Mouse (Mus musculus) forebrain, embryonic 11.5 days (tissue): ENCODE measurements around the gene Slc30a4. TPM values are rescaled to one million over a fixed set of nuclear protein-coding genes. Genes with fewer than 3 reads are reported as not detected.

ENCODE experiments used
- ATAC-seq: fragments of 200-750 bp; cut with Nextera tagmentation; replicated peaks from 2 replicates; pipeline ENCODE4 v1.8.0; 2017; ENCODE audit warnings: moderate TSS enrichment; ENCODE audit not compliant: low FRiP score
- DNase-seq: peaks from one replicate; pipeline ENCODE4 v3.0.0-alpha.2; 2017; ENCODE audit warnings: low spot score
- H3K27ac ChIP-seq: fragments of 300-500 bp; sonication (generic); 2 replicates; pipeline ENCODE4 v1.5.1; 2014; ENCODE audit warnings: low read depth, low read length
- H3K27me3 ChIP-seq: fragments of 300-500 bp; sonication (generic); 2 replicates; pipeline ENCODE4 v1.6.1; 2014; ENCODE audit warnings: mild to moderate bottlenecking, low read length, mixed read lengths; ENCODE audit not compliant: control insufficient read depth, insufficient read depth
- H3K36me3 ChIP-seq: fragments of 300-500 bp; sonication (generic); 2 replicates; pipeline ENCODE4 v1.6.1; 2014; ENCODE audit warnings: mild to moderate bottlenecking, low read length, moderate library complexity, mixed read lengths; ENCODE audit not compliant: control insufficient read depth, insufficient read depth
- H3K4me1 ChIP-seq: fragments of 300-500 bp; sonication (generic); replicated peaks from 2 replicates; pipeline ENCODE4 v1.6.1; 2014; ENCODE audit warnings: low read length, mixed read lengths; ENCODE audit not compliant: control insufficient read depth, insufficient read depth
- H3K4me2 ChIP-seq: fragments of 300-500 bp; sonication (generic); 2 replicates; pipeline ENCODE4 v1.6.1; 2014; ENCODE audit warnings: low read depth, mild to moderate bottlenecking, low read length, moderate library complexity, mixed read lengths; ENCODE audit not compliant: severe bottlenecking
- H3K4me3 ChIP-seq: fragments of 300-500 bp; sonication (generic); 2 replicates; pipeline ENCODE4 v1.5.1; 2014; ENCODE audit warnings: low read depth, low read length
- H3K9ac ChIP-seq: fragments of 300-500 bp; sonication (generic); 2 replicates; pipeline ENCODE4 v1.6.1; 2014; ENCODE audit warnings: low read length
- H3K9me3 ChIP-seq: fragments of 300-500 bp; sonication (generic); 2 replicates; pipeline ENCODE4 v1.6.1; 2016; ENCODE audit warnings: low read length, mixed read lengths; ENCODE audit not compliant: control insufficient read depth
- WGBS: fragments of 180-500 bp; shearing (Covaris S2); extraction: QIAGEN DNeasy Blood & Tissue Kit; methylation state at CpG from one replicate; pipeline ENCODE4 v1.1.7; 2014; 5-methylcytosine and 5-hydroxymethylcytosine counted together
- polyA plus RNA-seq: library from polyadenylated mRNA; unstranded; fragments of >200 nt; fragmentation: Nextera tagmentation; extraction: Ambion mirVana; gene quantifications from 2 replicates; pipeline ENCODE4 v1.2.1, GENCODE M21; 2014

Gene Slc30a4
- polyA plus RNA-seq, 1 experiment from 2014 or later, result 6.8 TPM

- H3K4me3 ChIP-seq, result no peak overlapping the region
- no peak overlapping the region for H3K27ac ChIP-seq
- DNase-seq (peak; percentile 64), ATAC-seq (0 out of 2 replicates have a peak, but pooled peaks have one; percentile 30)
- no peaks in the 10 kb centered on the region for H3K4me1 ChIP-seq
- no peak overlapping the region for H3K4me2 ChIP-seq
- H3K27me3 ChIP-seq, result no peaks in the 10 kb centered on the region
- H3K9ac ChIP-seq, result no peak overlapping the region
- no peaks in the 10 kb centered on the region for H3K9me3 ChIP-seq
- 49% methylated on average over 12 of the region's 12 CpGs for WGBS
- H3K36me3 ChIP-seq, result no peaks in the 10 kb centered on the region
These were observed 36.2 kb downstream of the Slc30a4 start for GRCm38 (mm10) chr2:122665973-122666875.

- H3K9me3 ChIP-seq, result no peaks in the 10 kb centered on the region
- WGBS, result 59% methylated on average over 6 of the region's 6 CpGs
- no peaks in the 10 kb centered on the region for H3K36me3 ChIP-seq
- no peaks in the 10 kb centered on the region for H3K27me3 ChIP-seq
- no peak overlapping the region for H3K4me3 ChIP-seq
- H3K4me1 ChIP-seq, result no peaks in the 10 kb centered on the region
- H3K27ac ChIP-seq, result no peak overlapping the region
- 0 out of 2 replicates have a peak, but pooled peaks have one; percentile 44 for ATAC-seq
- H3K9ac ChIP-seq, result no peak overlapping the region
- no peak overlapping the region for H3K4me2 ChIP-seq
- DNase-seq, result no peak
These were observed 37.0 kb downstream of the Slc30a4 start for GRCm38 (mm10) chr2:122665253-122665972.

- Histone ChIP-seq H3K4me1 (no peaks in the 10 kb centered on the region), H3K4me2 (no peak overlapping the region), H3K27ac (no peak overlapping the region), H3K9ac (no peak overlapping the region), H3K36me3 (no peaks in the 10 kb centered on the region), H3K4me3 (no peak overlapping the region), H3K9me3 (no peaks in the 10 kb centered on the region), H3K27me3 (no peaks in the 10 kb centered on the region)
- ATAC-seq (no peak), DNase-seq (no peak)
- WGBS, result 84% methylated on average over 7 of the region's 7 CpGs
These were observed 42.6 kb downstream of the Slc30a4 start for GRCm38 (mm10) chr2:122659825-122660224.

GRCm38 (mm10) chr2:122657707-122658524 lies 44.5 kb downstream of the Slc30a4 start:
- ATAC-seq, result no peak
- H3K9me3 ChIP-seq, result no peaks in the 10 kb centered on the region
- no peaks in the 10 kb centered on the region for H3K27me3 ChIP-seq
- H3K4me2 ChIP-seq, result no peak overlapping the region
- no peaks in the 10 kb centered on the region for H3K36me3 ChIP-seq
- no peaks in the 10 kb centered on the region for H3K4me1 ChIP-seq
- H3K9ac ChIP-seq, result no peak overlapping the region
- no peak overlapping the region for H3K27ac ChIP-seq
- no peak overlapping the region for H3K4me3 ChIP-seq
- no peak for DNase-seq
- WGBS, result 86% methylated on average over 11 of the region's 11 CpGs

GRCm38 (mm10) chr2:122656767-122657166 lies 45.7 kb downstream of the Slc30a4 start:
- H3K36me3 ChIP-seq, result no peaks in the 10 kb centered on the region
- H3K9me3 ChIP-seq, result no peaks in the 10 kb centered on the region
- H3K27me3 ChIP-seq, result no peaks in the 10 kb centered on the region
- DNase-seq (no peak), ATAC-seq (no peak)
- H3K27ac ChIP-seq, result no peak overlapping the region
- no peak overlapping the region for H3K9ac ChIP-seq
- 76% methylated on average over 9 of the region's 9 CpGs for WGBS
- no peaks in the 10 kb centered on the region for H3K4me1 ChIP-seq
- no peak overlapping the region for H3K4me2 ChIP-seq
- H3K4me3 ChIP-seq, result no peak overlapping the region

- no peak for ATAC-seq
- WGBS, result 60% methylated on average over 2 of the region's 2 CpGs
These were observed 46.4 kb downstream of the Slc30a4 start for GRCm38 (mm10) chr2:122656052-122656451.

GRCm38 (mm10) chr2:122652096-122653084 lies 50.1 kb downstream of the Slc30a4 start:
- Histone ChIP-seq H3K27me3 (no peaks in the 10 kb centered on the region), H3K9me3 (no peaks in the 10 kb centered on the region), H3K4me3 (no peak overlapping the region), H3K4me1 (no peaks in the 10 kb centered on the region), H3K9ac (no peak overlapping the region), H3K36me3 (no peaks in the 10 kb centered on the region), H3K27ac (no peak overlapping the region), H3K4me2 (no peak overlapping the region)
- 72% methylated on average over 17 of the region's 17 CpGs for WGBS
- DNase-seq, result no peak
- no peak for ATAC-seq

More at GRCm38 (mm10) chr2:122656052-122656451, 46.4 kb downstream of the Slc30a4 start:
- DNase-seq, result no peak
- no peaks in the 10 kb centered on the region for H3K4me1 ChIP-seq
- no peak overlapping the region for H3K9ac ChIP-seq
- no peak overlapping the region for H3K4me2 ChIP-seq
- H3K36me3 ChIP-seq, result no peaks in the 10 kb centered on the region
- H3K4me3 ChIP-seq, result no peak overlapping the region
- H3K27me3 ChIP-seq, result no peaks in the 10 kb centered on the region
- H3K27ac ChIP-seq, result no peak overlapping the region
- no peaks in the 10 kb centered on the region for H3K9me3 ChIP-seq
